In genomic region chr11:75540710-75541581, GRCm38 (mm10) we compare ENCODE assay signal across 9 mouse cellular contexts. TPM values are rescaled to one million over a fixed set of nuclear protein-coding genes. Genes with fewer than 3 reads are reported as not detected.
DNase-seq lines count a peak whose midpoint lies in the region; ATAC-seq lines count a peak whose summit lies in the region.
"Had no signal": no experiment of that assay in that cellular context is flagged by ENCODE, and none has a peak within 500 bp of the region (broad histone marks: within the 10 kb centered on the region; RNA-seq: fewer than 3 reads in every experiment).

No protein-coding gene starts in this region.

- peaks cover 24% of the 10 kb centered on the region for H3K36me3 ChIP-seq in neural tube, embryonic 13.5 days

- peak overlapping the region; percentile 54 for H3K27ac ChIP-seq in neural tube, embryonic 13.5 days (replicated peaks)

- no peaks in the 10 kb centered on the region for H3K9me3 ChIP-seq in neural tube, embryonic 13.5 days

- peak; percentile 92 for DNase-seq in heart, adult 11 months
- DNase-seq in heart, postnatal 14 days = no peak
- DNase-seq in neural tube, embryonic 10.5 days (ENCODE audit: extremely low spot score, low spot score) = no peak
- peak; percentile 82 for DNase-seq in layer of hippocampus, adult 9-11 months
- DNase-seq in telencephalon, adult 2 months (ENCODE audit: low read depth, low spot score) = peak; percentile 60
- no peak for DNase-seq in right cerebral cortex, adult 18-20 months
- DNase-seq in adrenal gland, postnatal 25 days = no peak

- no peak overlapping the region for H3K4me2 ChIP-seq in neural tube, embryonic 13.5 days

- intact Hi-C loops in heart, postnatal 14 days (cut with DNase I) = no loop called here

- peak overlapping the region; percentile 22; the same call in 1 of the 2 replicates for H3K9ac ChIP-seq in neural tube, embryonic 13.5 days

- H3K27me3 ChIP-seq in neural tube, embryonic 13.5 days = no peaks in the 10 kb centered on the region
- H3K27me3 ChIP-seq: Patski had no signal

- no peak overlapping the region for H3K4me3 ChIP-seq in neural tube, embryonic 13.5 days

- 73% methylated on average over 19 of the region's 19 CpGs for WGBS in neural tube, embryonic 13.5 days

- ATAC-seq in neural tube, embryonic 13.5 days (ENCODE audit: low read depth) = no peak
- ATAC-seq: Patski had no signal

- peaks cover 46% of the 10 kb centered on the region for H3K4me1 ChIP-seq in neural tube, embryonic 13.5 days (replicated peaks)

RNA-seq across cellular contexts. Expression of gene Slc43a2, which starts 9.5 kb away (rescaled TPM):
- total RNA-seq in heart, postnatal 14 days (2021) = 10 to 100 TPM; 23.4 to 25.8 TPM
- polyA plus RNA-seq in neural tube, embryonic 13.5 days (2015; fragmentation: Nextera tagmentation; extraction: Ambion mirVana) = 17.5 and 20.4 TPM in 2 replicates
- total RNA-seq in adrenal gland, postnatal 25 days (2021) = 23.0 and 24.0 TPM in 2 replicates

RNA-seq across cellular contexts. Expression of gene Scarf1, which starts 27.6 kb away (rescaled TPM):
- 10 to 100 TPM; 15.7 to 16.5 TPM for total RNA-seq in heart, postnatal 14 days (2021)
- 4.7 TPM in 2 replicates for polyA plus RNA-seq in neural tube, embryonic 13.5 days (2015; fragmentation: Nextera tagmentation; extraction: Ambion mirVana)
- total RNA-seq in adrenal gland, postnatal 25 days (2021) = 9.4 and 10.0 TPM in 2 replicates

RNA-seq across cellular contexts. Expression of gene Rilp, which starts 31.1 kb away (rescaled TPM):
- 10 to 100 TPM; 42.2 to 44.1 TPM for total RNA-seq in heart, postnatal 14 days (2021)
- 0.54 and 1.7 TPM in 2 replicates for polyA plus RNA-seq in neural tube, embryonic 13.5 days (2015; fragmentation: Nextera tagmentation; extraction: Ambion mirVana)
- 12.7 and 14.6 TPM in 2 replicates for total RNA-seq in adrenal gland, postnatal 25 days (2021)

RNA-seq across cellular contexts. Expression of gene Pitpna, which starts 47.0 kb away (rescaled TPM):
- 100 to 1,000 TPM; 124 to 130 TPM for total RNA-seq in heart, postnatal 14 days (2021)
- 122 and 128 TPM in 2 replicates for polyA plus RNA-seq in neural tube, embryonic 13.5 days (2015; fragmentation: Nextera tagmentation; extraction: Ambion mirVana)
- total RNA-seq in adrenal gland, postnatal 25 days (2021) = 182 and 184 TPM in 2 replicates

RNA-seq across cellular contexts. Expression of gene Prpf8, which starts 54.3 kb away (rescaled TPM):
- 10 to 100 TPM; 84.8 to 93.3 TPM for total RNA-seq in heart, postnatal 14 days (2021)
- polyA plus RNA-seq in neural tube, embryonic 13.5 days (2015; fragmentation: Nextera tagmentation; extraction: Ambion mirVana) = 47.3 and 51.3 TPM in 2 replicates
- total RNA-seq in adrenal gland, postnatal 25 days (2021) = 147 and 166 TPM in 2 replicates

Comparison
In these comparisons a context has a peak if more than half of its experiments do, and no peak if none do; other contexts are left out.
1. DNase-seq: peak in heart, adult 11 months (single experiment), layer of hippocampus, adult 9-11 months (single experiment) and telencephalon, adult 2 months (single experiment); none in heart, postnatal 14 days (0 of 2), neural tube, embryonic 10.5 days (single experiment), right cerebral cortex, adult 18-20 months (single experiment) and adrenal gland, postnatal 25 days (single experiment).